Mouse (Mus musculus): ENCODE data around the gene Me1. TPM values are rescaled to one million over a fixed set of nuclear protein-coding genes. Genes with fewer than 3 reads are reported as not detected.

Me1 gene
- polyA plus RNA-seq, 1 experiment = 33.6 TPM

DNA sequence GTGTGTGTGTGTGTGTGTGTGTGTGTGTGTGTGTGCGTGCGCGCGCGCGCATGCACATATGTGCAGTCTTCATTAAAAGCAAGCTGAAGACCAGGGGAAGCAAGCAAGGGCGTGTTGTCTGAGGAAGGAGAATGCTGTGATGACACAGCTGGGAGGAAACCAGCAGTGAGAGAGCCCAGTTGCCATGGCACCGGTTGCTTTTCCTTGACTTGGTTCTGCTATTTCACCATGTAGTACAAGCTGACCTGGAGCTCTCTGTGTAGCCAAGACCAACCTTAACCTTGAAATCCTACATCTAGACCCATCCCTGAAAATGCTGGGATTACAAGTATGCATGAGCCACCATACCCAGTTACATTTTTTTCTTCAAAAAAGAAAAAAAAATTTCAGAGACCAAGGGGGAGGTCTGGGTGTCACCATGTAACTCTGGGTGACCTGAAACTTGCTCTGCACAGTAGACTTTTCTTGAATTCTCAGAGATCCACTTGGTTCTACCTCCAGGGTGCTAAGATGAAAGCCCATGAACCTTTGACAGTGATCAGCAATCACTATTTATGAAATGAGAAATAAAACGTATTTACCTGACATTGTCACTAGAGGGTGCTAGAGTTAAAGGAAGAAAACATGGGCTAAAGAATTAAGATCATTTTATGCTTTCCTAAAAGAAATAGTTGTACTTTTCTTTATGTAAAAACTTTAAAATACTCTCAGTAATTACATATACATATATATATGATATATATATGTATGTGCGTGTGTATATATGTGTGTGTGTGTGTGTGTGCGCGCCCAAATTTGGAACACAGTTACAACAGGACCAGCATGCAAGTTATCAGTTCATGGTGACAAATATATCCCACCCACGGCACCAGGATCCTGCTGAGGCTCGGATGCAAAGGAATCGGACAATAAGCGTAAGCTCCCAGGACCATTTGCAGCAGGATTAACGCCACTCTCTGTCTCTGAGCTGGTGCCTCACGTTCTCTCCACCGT lies 102.8 kb downstream of the Me1 start:
- Histone ChIP-seq H3K79me2 (ENCODE audit: control insufficient read depth, insufficient read depth) (no peaks in the 10 kb centered on the region), H3K4me3 (no peak overlapping the region), H3K27me3 (ENCODE audit: control insufficient read depth, insufficient read depth, insufficient read length) (no peaks in the 10 kb centered on the region), H3ac (ENCODE audit: control insufficient read depth, insufficient read length) (no peak overlapping the region), H3K4me2 (ENCODE audit: low read depth) (no peak overlapping the region), H3K36me3 (ENCODE audit: control insufficient read depth, insufficient read depth) (peaks cover 12% of the 10 kb centered on the region)
- TF ChIP-seq USF1 (IDR thresholded peaks at IDR 0.05; ENCODE audit: low read depth) = no peak
- no peak for TF ChIP-seq MYOD1 (IDR thresholded peaks at IDR 0.05; ENCODE audit: control insufficient read depth in 1 of 3, insufficient read length in 2 of 3, low read depth in 2 of 3)
- no peak for TF ChIP-seq CEBPB (IDR thresholded peaks at IDR 0.05; ENCODE audit: insufficient read depth, poor library complexity, severe bottlenecking)

- H3K36me3 ChIP-seq (ENCODE audit: control insufficient read depth, insufficient read depth) = peaks cover 6% of the 10 kb centered on the region
- H3ac ChIP-seq (ENCODE audit: control insufficient read depth, insufficient read length) = no peak overlapping the region
- no peaks in the 10 kb centered on the region for H3K79me2 ChIP-seq (ENCODE audit: control insufficient read depth, insufficient read depth)
- H3K4me2 ChIP-seq (ENCODE audit: low read depth) = no peak overlapping the region
- H3K27me3 ChIP-seq (ENCODE audit: control insufficient read depth, insufficient read depth, insufficient read length) = no peaks in the 10 kb centered on the region
- H3K4me3 ChIP-seq = no peak overlapping the region
- no peak for TF ChIP-seq SRF (IDR thresholded peaks at IDR 0.05; ENCODE audit: control insufficient read depth, insufficient read length, low read depth)
- TF ChIP-seq TCF3 (IDR thresholded peaks at IDR 0.05; ENCODE audit: insufficient read length, low read depth) = no peak
- no peak for TF ChIP-seq TCF12 (IDR thresholded peaks at IDR 0.05; ENCODE audit: insufficient read depth, poor library complexity, severe bottlenecking)
- no peak for TF ChIP-seq POLR2AphosphoS2 (IDR thresholded peaks at IDR 0.05; ENCODE audit: insufficient read length, low read depth)
- TF ChIP-seq POLR2A (IDR thresholded peaks at IDR 0.05; ENCODE audit: insufficient read length, low read depth) = no peak
These were observed 108.5 kb downstream of the Me1 start for GRCm38 (mm10) chr9:86587019-86587795.

DNA sequence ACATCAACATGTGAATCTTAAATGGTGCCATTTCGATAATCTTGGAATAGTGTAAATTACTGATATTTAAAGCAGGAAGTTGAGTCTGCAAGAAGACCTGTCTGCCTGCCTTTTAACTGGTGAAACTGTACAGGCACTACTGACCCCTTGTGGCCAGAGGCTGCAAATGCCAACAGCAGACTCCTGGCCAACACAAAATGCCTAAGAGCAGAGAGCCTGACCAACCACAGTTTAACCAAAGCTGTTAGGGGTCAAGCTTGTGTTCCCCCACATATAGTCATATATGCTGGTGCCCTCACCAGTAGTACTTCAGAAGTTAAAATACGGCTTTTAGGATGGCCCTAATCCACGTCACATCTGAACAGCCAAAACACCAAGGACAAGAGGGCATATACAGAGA lies 112.0 kb downstream of the Me1 start:
- H3K4me2 ChIP-seq (ENCODE audit: low read depth) = no peak overlapping the region
- H3K27me3 ChIP-seq (ENCODE audit: control insufficient read depth, insufficient read depth, insufficient read length) = no peaks in the 10 kb centered on the region
- no peak overlapping the region for H3K4me3 ChIP-seq
- H3K36me3 ChIP-seq (ENCODE audit: control insufficient read depth, insufficient read depth) = no peaks in the 10 kb centered on the region
- H3ac ChIP-seq (ENCODE audit: control insufficient read depth, insufficient read length) = no peak overlapping the region
- no peak for TF ChIP-seq CEBPB (IDR thresholded peaks at IDR 0.05; ENCODE audit: insufficient read depth, poor library complexity, severe bottlenecking)
- TF ChIP-seq USF1 (IDR thresholded peaks at IDR 0.05; ENCODE audit: low read depth) = no peak
- H3K79me2 ChIP-seq (ENCODE audit: control insufficient read depth, insufficient read depth) = no peaks in the 10 kb centered on the region

DNA sequence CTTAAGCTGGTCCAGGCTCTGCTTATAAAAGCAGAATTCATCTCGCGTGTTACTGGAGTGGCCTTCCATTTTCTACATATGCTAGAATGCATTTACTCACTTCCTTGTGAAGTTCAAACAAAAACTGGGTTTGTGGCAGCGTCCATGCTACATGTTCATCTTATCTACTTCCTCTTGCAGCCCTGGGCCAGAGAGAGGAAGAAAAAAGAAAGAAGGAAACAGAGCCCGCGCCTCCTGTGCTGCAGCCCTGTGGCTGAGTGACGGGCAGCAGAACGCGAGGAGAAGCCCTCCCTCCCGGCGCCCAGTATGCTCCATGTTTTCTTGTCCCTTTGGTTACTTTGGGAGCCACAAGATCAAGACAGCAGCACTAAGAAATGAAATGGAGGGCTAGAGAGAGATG lies 116.1 kb downstream of the Me1 start:
- no peak overlapping the region for H3K4me2 ChIP-seq (ENCODE audit: low read depth)
- no peak overlapping the region for H3K4me3 ChIP-seq
- no peaks in the 10 kb centered on the region for H3K79me2 ChIP-seq (ENCODE audit: control insufficient read depth, insufficient read depth)
- TF ChIP-seq CEBPB (IDR thresholded peaks at IDR 0.05; ENCODE audit: insufficient read depth, poor library complexity, severe bottlenecking) (no peak), TCF3 (IDR thresholded peaks at IDR 0.05; ENCODE audit: insufficient read length, low read depth) (no peak), MYOG (IDR thresholded peaks at IDR 0.05; ENCODE audit: control insufficient read depth in 1 of 3, insufficient read depth in 1 of 3, insufficient read length in 2 of 3, low read depth in 2 of 3) (no peak), POLR2AphosphoS2 (IDR thresholded peaks at IDR 0.05; ENCODE audit: insufficient read length, low read depth) (no peak)
- H3K27me3 ChIP-seq (ENCODE audit: control insufficient read depth, insufficient read depth, insufficient read length) = no peaks in the 10 kb centered on the region
- no peak overlapping the region for H3ac ChIP-seq (ENCODE audit: control insufficient read depth, insufficient read length)
- H3K36me3 ChIP-seq (ENCODE audit: control insufficient read depth, insufficient read depth) = no peaks in the 10 kb centered on the region

GRCm38 (mm10) chr9:86575178-86575577 lies 120.6 kb downstream of the Me1 start:
- Histone ChIP-seq H3K4me3 (no peak overlapping the region), H3K27me3 (ENCODE audit: control insufficient read depth, insufficient read depth, insufficient read length) (no peaks in the 10 kb centered on the region), H3K36me3 (ENCODE audit: control insufficient read depth, insufficient read depth) (no peaks in the 10 kb centered on the region), H3K79me2 (ENCODE audit: control insufficient read depth, insufficient read depth) (peaks cover 9% of the 10 kb centered on the region), H3K4me2 (ENCODE audit: low read depth) (no peak overlapping the region), H3ac (ENCODE audit: control insufficient read depth, insufficient read length) (no peak overlapping the region)
- no peak for TF ChIP-seq CEBPB (IDR thresholded peaks at IDR 0.05; ENCODE audit: insufficient read depth, poor library complexity, severe bottlenecking)
- TF ChIP-seq E2F4 (IDR thresholded peaks at IDR 0.05; ENCODE audit: insufficient read depth) = no peak
- TF ChIP-seq POLR2A (IDR thresholded peaks at IDR 0.05; ENCODE audit: insufficient read length, low read depth) = no peak
- no peak for TF ChIP-seq MAX (IDR thresholded peaks at IDR 0.05; ENCODE audit: low read depth)
- no peak for TF ChIP-seq SRF (IDR thresholded peaks at IDR 0.05; ENCODE audit: control insufficient read depth, insufficient read length, low read depth)
- no peak for TF ChIP-seq USF1 (IDR thresholded peaks at IDR 0.05; ENCODE audit: low read depth)
- TF ChIP-seq MYOG (IDR thresholded peaks at IDR 0.05; ENCODE audit: control insufficient read depth in 1 of 3, insufficient read depth in 1 of 3, insufficient read length in 2 of 3, low read depth in 2 of 3) = no peak
- no peak for TF ChIP-seq MYOD1 (IDR thresholded peaks at IDR 0.05; ENCODE audit: control insufficient read depth in 1 of 3, insufficient read length in 2 of 3, low read depth in 2 of 3)
- TF ChIP-seq TCF3 (IDR thresholded peaks at IDR 0.05; ENCODE audit: insufficient read length, low read depth) = no peak
- no peak for TF ChIP-seq POLR2AphosphoS2 (IDR thresholded peaks at IDR 0.05; ENCODE audit: insufficient read length, low read depth)
- no peak for TF ChIP-seq REST (IDR thresholded peaks at IDR 0.05; ENCODE audit: insufficient read depth, insufficient read length)
- TF ChIP-seq TCF12 (IDR thresholded peaks at IDR 0.05; ENCODE audit: insufficient read depth, poor library complexity, severe bottlenecking) = no peak

All from myocyte (in vitro differentiated cells).